Mouse (Mus musculus): Measurements from ENCODE around the gene Bub1. TPM values are rescaled to one million over a fixed set of nuclear protein-coding genes. Genes with fewer than 3 reads are reported as not detected.

Bub1 gene
- 19.2 and 24.7 TPM in 2 replicates for polyA plus RNA-seq (2014; fragmentation: Nextera tagmentation; extraction: Ambion mirVana)

DNA sequence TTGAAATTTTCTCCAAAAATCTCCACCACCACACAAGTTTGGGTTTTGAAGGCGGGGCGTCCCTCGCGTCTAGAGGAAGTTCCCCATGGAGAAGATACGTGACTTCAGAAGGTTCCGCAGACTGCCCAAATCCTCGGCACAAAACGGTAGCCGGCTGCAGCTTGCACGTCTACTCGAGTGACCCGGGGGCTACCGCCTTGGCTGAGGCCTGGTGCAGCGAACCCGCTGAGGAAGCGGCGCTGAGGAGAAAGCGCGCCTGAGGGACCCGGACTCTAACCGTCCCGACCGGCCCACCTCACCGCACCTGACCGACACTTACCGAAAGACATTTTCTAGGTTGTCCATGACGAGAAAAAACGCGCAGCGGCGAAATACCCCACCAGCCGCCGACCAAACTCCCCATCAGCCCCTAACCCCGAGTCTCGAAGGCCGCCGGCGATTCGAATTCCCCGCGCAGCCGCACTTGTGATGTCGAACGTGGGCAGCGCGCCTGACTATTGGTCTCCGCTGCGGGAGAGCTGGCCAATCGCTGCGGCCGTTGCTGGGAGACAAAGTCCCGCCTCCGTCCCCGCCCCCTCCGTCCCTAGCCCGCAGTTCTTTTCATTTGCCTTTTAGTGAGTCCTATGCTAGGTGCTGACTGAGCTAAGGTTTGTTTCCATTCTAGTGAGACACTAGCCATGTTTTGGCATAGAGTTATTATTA is at the start of gene Bub1:
Gene Bub1, minus strand, starts transcription at position 465 of the 702 bp plus-strand sequence.
- no peak within 1 kb of the TSS for H3K27ac ChIP-seq (ENCODE audit: low read depth, low read length)
- H3K4me3 ChIP-seq (ENCODE audit: low read depth, low read length): peak within 1 kb of the TSS; percentile 74
- no peaks in the 10 kb centered on the region for H3K4me1 ChIP-seq (ENCODE audit: control insufficient read depth, insufficient read depth, low read length)
- no peaks in the 10 kb centered on the region for H3K9me3 ChIP-seq (replicated peaks; ENCODE audit: control insufficient read depth, low read length)
- under 1% methylated on average over 56 of the region's 56 CpGs for WGBS (ENCODE audit: insufficient replicate concordance)
- H3K4me2 ChIP-seq: peak within 1 kb of the TSS; percentile 66
- no peaks in the 10 kb centered on the region for H3K36me3 ChIP-seq (ENCODE audit: control insufficient read depth, insufficient read depth, low read length)
- no peaks in the 10 kb centered on the region for H3K27me3 ChIP-seq (ENCODE audit: control insufficient read depth, insufficient read depth, low read length)
- peak; percentile 91 for ATAC-seq (replicated peaks; ENCODE audit: insufficient number of reproducible peaks, low FRiP score, low TSS enrichment)
- peak within 1 kb of the TSS; percentile 73 for H3K9ac ChIP-seq (ENCODE audit: low read depth, low read length)

DNA sequence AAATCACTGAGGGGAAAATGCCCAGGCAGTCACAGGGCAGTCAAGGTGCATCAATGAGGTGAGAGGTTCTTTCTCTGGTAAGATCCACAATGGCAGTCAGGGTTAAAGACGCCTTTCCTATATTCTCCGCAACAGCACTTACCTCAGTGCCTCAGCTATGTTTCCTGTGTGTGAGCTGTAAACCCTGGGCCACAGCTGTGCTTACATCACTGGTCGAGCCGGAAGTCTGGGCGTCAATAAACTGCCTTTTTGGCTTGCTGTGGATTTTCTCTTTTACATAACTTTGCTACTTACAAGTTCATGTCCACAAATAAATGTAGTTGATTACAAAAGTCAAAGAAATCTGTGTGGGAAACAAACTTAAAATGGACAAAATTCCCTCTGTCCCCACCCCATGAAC is 49.4 kb upstream of the Bub1 start:
- no peaks in the 10 kb centered on the region for H3K4me1 ChIP-seq (ENCODE audit: control insufficient read depth, insufficient read depth, low read length)
- H3K9ac ChIP-seq (ENCODE audit: low read depth, low read length): no peak overlapping the region
- 72% methylated on average over 5 of the region's 5 CpGs for WGBS (ENCODE audit: insufficient replicate concordance)
- H3K4me2 ChIP-seq: no peak overlapping the region
- no peak overlapping the region for H3K4me3 ChIP-seq (ENCODE audit: low read depth, low read length)
- no peaks in the 10 kb centered on the region for H3K9me3 ChIP-seq (replicated peaks; ENCODE audit: control insufficient read depth, low read length)
- H3K27ac ChIP-seq (ENCODE audit: low read depth, low read length): no peak overlapping the region
- no peak for ATAC-seq (replicated peaks; ENCODE audit: insufficient number of reproducible peaks, low FRiP score, low TSS enrichment)
- H3K27me3 ChIP-seq (ENCODE audit: control insufficient read depth, insufficient read depth, low read length): no peaks in the 10 kb centered on the region
- H3K36me3 ChIP-seq (ENCODE audit: control insufficient read depth, insufficient read depth, low read length): no peaks in the 10 kb centered on the region

DNA sequence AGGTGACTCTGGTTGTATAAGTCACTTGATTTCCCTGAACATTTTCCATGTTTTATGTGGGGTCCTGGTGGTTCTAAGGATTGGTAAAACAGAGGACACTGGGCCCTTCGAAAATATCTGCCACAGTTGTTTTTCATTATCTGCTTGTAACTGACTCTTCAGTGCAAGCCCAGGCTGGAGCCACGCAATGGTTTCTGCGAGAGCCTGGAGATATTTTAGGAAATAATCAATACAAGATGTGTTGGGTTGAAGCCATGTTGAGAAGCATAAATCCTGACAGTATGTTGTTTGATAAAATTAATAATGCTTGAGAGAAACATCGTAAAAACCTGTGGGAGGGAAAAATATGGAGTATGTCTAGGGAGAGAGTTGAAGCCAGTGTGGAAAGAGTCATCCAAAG is 32.7 kb upstream of the Bub1 start:
- no peaks in the 10 kb centered on the region for H3K36me3 ChIP-seq (ENCODE audit: control insufficient read depth, insufficient read depth, low read length)
- H3K27me3 ChIP-seq (ENCODE audit: control insufficient read depth, insufficient read depth, low read length): no peaks in the 10 kb centered on the region
- no peak overlapping the region for H3K27ac ChIP-seq (ENCODE audit: low read depth, low read length)
- no peak overlapping the region for H3K4me3 ChIP-seq (ENCODE audit: low read depth, low read length)
- H3K9ac ChIP-seq (ENCODE audit: low read depth, low read length): no peak overlapping the region
- H3K9me3 ChIP-seq (replicated peaks; ENCODE audit: control insufficient read depth, low read length): no peaks in the 10 kb centered on the region
- WGBS (ENCODE audit: insufficient replicate concordance): 68% methylated on average over 4 of the region's 4 CpGs
- ATAC-seq (replicated peaks; ENCODE audit: insufficient number of reproducible peaks, low FRiP score, low TSS enrichment): no peak
- H3K4me2 ChIP-seq: no peak overlapping the region
- no peaks in the 10 kb centered on the region for H3K4me1 ChIP-seq (ENCODE audit: control insufficient read depth, insufficient read depth, low read length)

DNA sequence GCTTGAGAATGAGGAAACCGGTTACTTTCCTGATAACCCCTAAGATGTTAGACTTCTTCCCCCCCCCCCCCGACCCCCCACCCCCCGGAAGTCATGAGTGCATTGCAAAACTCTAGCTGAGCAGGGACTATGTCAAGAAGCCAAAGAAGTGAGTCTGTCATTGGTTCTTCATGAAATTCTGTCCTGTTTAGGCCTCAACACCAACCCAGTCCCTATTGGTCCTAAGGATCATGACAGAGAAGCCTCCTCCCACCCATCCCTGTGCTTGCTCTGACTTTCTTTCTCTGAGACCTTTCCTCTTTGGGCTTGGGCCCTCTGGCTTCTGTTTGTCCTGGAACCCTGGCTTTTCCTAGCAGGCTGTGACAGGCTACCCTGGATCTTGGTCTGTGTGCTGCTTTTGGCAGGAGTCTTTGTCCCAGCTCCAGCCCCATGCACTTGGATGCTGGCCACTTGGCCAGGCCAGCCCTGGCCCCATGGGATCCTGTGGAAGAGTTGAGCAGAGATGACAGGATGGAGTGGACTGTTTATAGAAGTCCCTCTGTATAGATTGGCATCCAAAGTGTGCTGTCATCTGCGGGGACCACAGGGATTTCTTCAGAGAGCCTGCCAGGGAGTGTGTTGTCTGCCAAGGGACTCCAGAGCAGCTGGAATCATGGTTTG is 22.8 kb upstream of the Bub1 start:
- no peak for ATAC-seq (replicated peaks; ENCODE audit: insufficient number of reproducible peaks, low FRiP score, low TSS enrichment)
- Histone ChIP-seq H3K27me3 (ENCODE audit: control insufficient read depth, insufficient read depth, low read length) (no peaks in the 10 kb centered on the region), H3K4me3 (ENCODE audit: low read depth, low read length) (no peak overlapping the region), H3K9ac (ENCODE audit: low read depth, low read length) (no peak overlapping the region), H3K9me3 (replicated peaks; ENCODE audit: control insufficient read depth, low read length) (no peaks in the 10 kb centered on the region), H3K36me3 (ENCODE audit: control insufficient read depth, insufficient read depth, low read length) (no peaks in the 10 kb centered on the region), H3K4me1 (ENCODE audit: control insufficient read depth, insufficient read depth, low read length) (no peaks in the 10 kb centered on the region), H3K4me2 (no peak overlapping the region), H3K27ac (ENCODE audit: low read depth, low read length) (no peak overlapping the region)
- WGBS (ENCODE audit: insufficient replicate concordance): 57% methylated on average over 4 of the region's 4 CpGs

DNA sequence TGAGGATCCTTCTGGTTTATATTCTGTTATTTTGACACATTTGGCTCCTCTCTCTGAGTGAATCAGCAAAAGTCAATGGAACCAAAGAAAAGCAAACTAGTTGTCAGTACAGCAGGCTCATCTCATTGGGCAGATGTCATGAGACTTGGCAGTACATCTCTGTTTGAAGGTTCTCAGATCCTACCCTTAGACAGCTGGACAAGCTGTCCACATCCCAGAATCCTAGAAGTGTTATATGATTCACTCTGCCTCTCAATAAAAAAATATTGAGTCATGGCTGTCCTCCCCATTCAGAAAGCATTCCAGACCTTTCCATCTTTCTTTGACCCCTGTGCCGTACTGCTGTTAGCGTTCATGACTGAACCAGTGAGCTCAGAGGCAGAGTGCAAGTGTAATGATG is 18.7 kb upstream of the Bub1 start:
- no peaks in the 10 kb centered on the region for H3K36me3 ChIP-seq (ENCODE audit: control insufficient read depth, insufficient read depth, low read length)
- H3K27me3 ChIP-seq (ENCODE audit: control insufficient read depth, insufficient read depth, low read length): no peaks in the 10 kb centered on the region
- no peak overlapping the region for H3K4me3 ChIP-seq (ENCODE audit: low read depth, low read length)
- 87% methylated on average over 2 of the region's 2 CpGs for WGBS (ENCODE audit: insufficient replicate concordance)
- no peak overlapping the region for H3K4me2 ChIP-seq
- no peaks in the 10 kb centered on the region for H3K9me3 ChIP-seq (replicated peaks; ENCODE audit: control insufficient read depth, low read length)
- H3K9ac ChIP-seq (ENCODE audit: low read depth, low read length): no peak overlapping the region
- ATAC-seq (replicated peaks; ENCODE audit: insufficient number of reproducible peaks, low FRiP score, low TSS enrichment): no peak
- no peak overlapping the region for H3K27ac ChIP-seq (ENCODE audit: low read depth, low read length)
- no peaks in the 10 kb centered on the region for H3K4me1 ChIP-seq (ENCODE audit: control insufficient read depth, insufficient read depth, low read length)

DNA sequence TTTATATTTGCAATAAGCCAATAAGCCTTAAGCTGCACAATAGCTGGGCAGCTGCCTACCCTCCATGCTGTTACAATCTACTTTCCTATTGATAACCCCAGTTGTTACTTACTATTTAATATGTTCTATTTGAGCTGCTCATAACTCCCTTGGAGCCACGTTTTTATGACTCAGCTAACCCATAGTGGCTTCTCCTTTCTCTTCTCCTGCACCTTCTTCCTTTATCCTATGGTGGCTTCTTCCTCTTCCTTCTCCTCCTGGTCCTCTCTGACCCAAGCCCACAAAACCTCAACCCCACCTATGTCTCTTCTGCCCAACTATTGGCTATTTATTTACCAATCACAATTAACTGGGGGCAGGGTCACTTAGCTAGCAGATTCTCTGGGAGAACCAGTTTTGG is 14.9 kb upstream of the Bub1 start:
- 25% methylated on average over 1 of the region's 1 CpGs for WGBS (ENCODE audit: insufficient replicate concordance)
- H3K4me1 ChIP-seq (ENCODE audit: control insufficient read depth, insufficient read depth, low read length): no peaks in the 10 kb centered on the region
- H3K9me3 ChIP-seq (replicated peaks; ENCODE audit: control insufficient read depth, low read length): no peaks in the 10 kb centered on the region
- ATAC-seq (replicated peaks; ENCODE audit: insufficient number of reproducible peaks, low FRiP score, low TSS enrichment): no peak
- no peaks in the 10 kb centered on the region for H3K27me3 ChIP-seq (ENCODE audit: control insufficient read depth, insufficient read depth, low read length)
- H3K27ac ChIP-seq (ENCODE audit: low read depth, low read length): no peak overlapping the region
- H3K4me3 ChIP-seq (ENCODE audit: low read depth, low read length): no peak overlapping the region
- H3K36me3 ChIP-seq (ENCODE audit: control insufficient read depth, insufficient read depth, low read length): no peaks in the 10 kb centered on the region
- H3K9ac ChIP-seq (ENCODE audit: low read depth, low read length): no peak overlapping the region
- H3K4me2 ChIP-seq: no peak overlapping the region

DNA sequence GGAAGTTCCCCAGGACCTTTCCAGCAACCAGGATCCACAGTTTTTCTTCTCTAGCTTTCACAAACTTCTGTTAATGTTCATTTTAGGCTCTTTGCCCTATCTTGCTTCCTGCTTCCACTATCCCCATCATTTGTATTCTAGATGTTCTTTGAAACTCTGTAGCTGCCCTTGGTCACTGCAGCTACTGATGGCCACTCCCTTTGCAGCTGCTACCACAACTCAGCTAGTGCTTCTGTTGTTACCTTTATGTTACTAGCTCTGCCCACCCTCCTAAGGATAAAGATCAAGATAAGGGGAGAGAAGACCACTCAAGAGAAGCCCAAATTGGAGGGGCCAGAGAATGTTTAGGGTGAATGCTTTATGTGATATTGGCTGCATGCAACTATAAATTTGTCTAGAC is 14.3 kb upstream of the Bub1 start:
- peaks cover under 1% of the 10 kb centered on the region; the same call in 1 of the 2 replicates for H3K27me3 ChIP-seq (ENCODE audit: control insufficient read depth, insufficient read depth, low read length)
- no peaks in the 10 kb centered on the region for H3K36me3 ChIP-seq (ENCODE audit: control insufficient read depth, insufficient read depth, low read length)
- H3K27ac ChIP-seq (ENCODE audit: low read depth, low read length): no peak overlapping the region
- ATAC-seq (replicated peaks; ENCODE audit: insufficient number of reproducible peaks, low FRiP score, low TSS enrichment): no peak
- H3K9me3 ChIP-seq (replicated peaks; ENCODE audit: control insufficient read depth, low read length): no peaks in the 10 kb centered on the region
- H3K9ac ChIP-seq (ENCODE audit: low read depth, low read length): no peak overlapping the region
- H3K4me3 ChIP-seq (ENCODE audit: low read depth, low read length): no peak overlapping the region
- H3K4me1 ChIP-seq (ENCODE audit: control insufficient read depth, insufficient read depth, low read length): no peaks in the 10 kb centered on the region
- H3K4me2 ChIP-seq: no peak overlapping the region

DNA sequence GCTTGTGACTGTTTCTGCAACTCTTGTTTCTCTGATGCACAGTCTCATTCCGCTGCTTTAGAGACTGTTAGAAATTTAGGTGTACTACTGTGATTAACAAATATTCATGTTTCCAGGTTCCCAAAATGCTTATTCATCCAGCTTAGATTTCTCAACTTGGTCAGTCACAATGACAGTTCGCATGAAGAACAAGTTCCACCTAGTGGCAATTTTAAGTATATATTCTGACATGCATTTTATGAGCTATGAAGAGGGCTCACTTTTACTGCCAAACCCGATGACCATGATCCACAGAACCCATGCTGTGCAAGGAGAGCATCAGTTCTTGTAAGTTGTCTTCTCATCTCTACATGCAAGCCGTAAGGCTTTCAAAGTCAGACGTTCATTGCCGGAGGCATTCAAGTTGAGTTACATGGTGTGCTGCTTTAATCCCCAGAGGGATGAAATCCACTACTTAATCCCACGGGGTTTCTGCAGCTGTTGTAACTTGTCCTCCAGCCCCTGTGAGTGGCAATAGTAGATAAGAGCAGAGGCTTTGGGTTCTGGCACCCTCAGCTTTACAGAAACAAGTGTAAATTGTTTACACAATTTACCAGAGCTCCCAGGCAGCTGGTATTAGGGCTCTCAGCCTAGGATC is 13.8 kb upstream of the Bub1 start:
- no peaks in the 10 kb centered on the region for H3K36me3 ChIP-seq (ENCODE audit: control insufficient read depth, insufficient read depth, low read length)
- H3K27ac ChIP-seq (ENCODE audit: low read depth, low read length): no peak overlapping the region
- WGBS (ENCODE audit: insufficient replicate concordance): 42% methylated on average over 7 of the region's 7 CpGs
- H3K4me2 ChIP-seq: no peak overlapping the region
- ATAC-seq (replicated peaks; ENCODE audit: insufficient number of reproducible peaks, low FRiP score, low TSS enrichment): no peak
- peaks cover 6% of the 10 kb centered on the region for H3K27me3 ChIP-seq (ENCODE audit: control insufficient read depth, insufficient read depth, low read length)
- no peak overlapping the region for H3K4me3 ChIP-seq (ENCODE audit: low read depth, low read length)
- H3K9ac ChIP-seq (ENCODE audit: low read depth, low read length): no peak overlapping the region
- no peaks in the 10 kb centered on the region for H3K4me1 ChIP-seq (ENCODE audit: control insufficient read depth, insufficient read depth, low read length)
- H3K9me3 ChIP-seq (replicated peaks; ENCODE audit: control insufficient read depth, low read length): no peaks in the 10 kb centered on the region

Data from heart, embryonic 11.5 days (tissue).